Mouse (Mus musculus) midbrain, embryonic 14.5 days (tissue): ENCODE data around the gene Zfp451. TPM values are rescaled to one million over a fixed set of nuclear protein-coding genes. Genes with fewer than 3 reads are reported as not detected.
"Not testable (repeated sequence)": the region's sequence is repeated elsewhere in the genome, so short reads cannot be mapped to it uniquely, and the experiment has no call there.

Experiments
- ATAC-seq: fragments of 200-750 bp; cut with Nextera tagmentation; 2 replicates; pipeline ENCODE4 v1.8.0; 2017; ENCODE audit warnings: moderate number of reproducible peaks, moderate library complexity; ENCODE audit not compliant: low FRiP score, low TSS enrichment
- DNase-seq: peaks from one replicate; pipeline ENCODE4 v3.0.0-alpha.2; 2015
- H3K27ac ChIP-seq: fragments of 300-500 bp; sonication (generic); replicated peaks from 2 replicates; pipeline ENCODE4 v1.5.1; 2014; ENCODE audit warnings: mild to moderate bottlenecking, low read depth, low read length, moderate library complexity
- H3K27me3 ChIP-seq: fragments of 300-500 bp; sonication (generic); 2 replicates; pipeline ENCODE4 v1.6.1; 2014; ENCODE audit warnings: low read length, control low read depth, mixed read lengths; ENCODE audit not compliant: control insufficient read depth, insufficient read depth
- H3K36me3 ChIP-seq: fragments of 300-500 bp; sonication (generic); 2 replicates; pipeline ENCODE4 v1.6.1; 2014; ENCODE audit warnings: low read length, control low read depth; ENCODE audit not compliant: control insufficient read depth, insufficient read depth
- H3K4me1 ChIP-seq: fragments of 300-500 bp; sonication (generic); 2 replicates; pipeline ENCODE4 v1.6.1; 2014; ENCODE audit warnings: mild to moderate bottlenecking, antibody characterized with exemption, low read length, control low read depth; ENCODE audit not compliant: control insufficient read depth, insufficient read depth
- H3K4me2 ChIP-seq: fragments of 300-500 bp; sonication (generic); 2 replicates; pipeline ENCODE4 v1.6.1; 2014; ENCODE audit warnings: mild to moderate bottlenecking, low read length, moderate library complexity
- H3K4me3 ChIP-seq: fragments of 300-500 bp; sonication (generic); replicated peaks from 2 replicates; pipeline ENCODE4 v1.5.1; 2014; ENCODE audit warnings: low read depth, low read length
- H3K9ac ChIP-seq: fragments of 300-500 bp; sonication (generic); replicated peaks from 2 replicates; pipeline ENCODE4 v1.6.1; 2014; ENCODE audit warnings: mild to moderate bottlenecking, low read length, moderate library complexity
- H3K9me3 ChIP-seq: fragments of 300-500 bp; sonication (generic); 2 replicates; pipeline ENCODE4 v1.6.1; 2016; ENCODE audit warnings: low read length, control low read depth, mixed read lengths; ENCODE audit not compliant: control insufficient read depth
- WGBS: fragments of 180-500 bp; shearing (Covaris S2); extraction: QIAGEN DNeasy Blood & Tissue Kit; methylation state at CpG from one replicate; pipeline ENCODE4 v1.1.7; 2014; 5-methylcytosine and 5-hydroxymethylcytosine counted together
- polyA plus RNA-seq: library from polyadenylated mRNA; unstranded; fragments of >200 nt; fragmentation: Nextera tagmentation; extraction: Ambion mirVana; gene quantifications from 2 replicates; pipeline ENCODE4 v1.2.1, GENCODE M21; 2014

Gene Zfp451
- polyA plus RNA-seq, 1 experiment from 2014 or later, result 70.6 TPM

DNA sequence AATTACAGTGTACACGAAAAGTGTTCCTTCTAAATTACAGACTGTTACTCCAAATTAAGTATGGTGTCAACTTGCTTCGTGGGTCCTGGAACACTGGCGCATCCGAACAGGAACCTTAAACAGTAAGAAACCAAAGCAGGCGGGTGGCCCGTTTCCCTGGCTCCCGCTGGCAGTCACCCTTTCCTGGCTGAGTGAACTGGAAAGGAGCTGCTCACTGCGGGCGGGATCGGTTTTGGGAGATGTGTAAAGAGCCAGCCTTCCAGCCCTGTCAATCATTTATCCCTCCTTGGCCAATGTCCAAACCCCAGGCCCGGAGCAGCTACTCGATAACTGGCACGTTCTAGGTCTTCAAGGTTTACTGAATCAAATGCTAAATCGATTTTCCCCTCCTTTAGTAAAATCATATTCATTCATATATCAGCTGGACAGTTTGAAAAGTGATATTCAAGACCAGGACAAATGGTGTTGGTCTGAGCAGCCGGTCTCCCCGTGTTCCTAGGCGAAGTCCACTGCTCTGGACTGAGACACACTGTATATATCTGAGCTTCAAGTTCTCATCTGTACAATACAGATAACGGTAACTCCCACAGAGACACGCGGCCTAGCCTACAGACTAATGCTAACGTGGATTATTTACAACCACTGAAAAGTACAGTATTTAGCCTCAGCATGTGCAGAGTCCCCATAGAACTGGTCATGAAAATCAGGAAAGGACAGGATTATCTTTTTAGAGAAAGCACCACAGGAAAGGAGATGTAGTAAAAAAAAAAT, 59.2 kb downstream of the Zfp451 start:
- peaks cover 2% of the 10 kb centered on the region; the same call in 1 of the 2 replicates for H3K36me3 ChIP-seq
- H3K4me1 ChIP-seq, result 0 out of 2 replicates have a peak, but pooled peaks cover 5% of the 10 kb centered on the region
- ATAC-seq (no peak), DNase-seq (no peak)
- 82% methylated on average over 21 of the region's 21 CpGs for WGBS
- no peak overlapping the region for H3K27ac ChIP-seq
- no peak overlapping the region for H3K9ac ChIP-seq
- no peaks in the 10 kb centered on the region for H3K27me3 ChIP-seq
- no peak overlapping the region for H3K4me2 ChIP-seq
- H3K9me3 ChIP-seq, result no peaks in the 10 kb centered on the region
- no peak overlapping the region for H3K4me3 ChIP-seq

DNA sequence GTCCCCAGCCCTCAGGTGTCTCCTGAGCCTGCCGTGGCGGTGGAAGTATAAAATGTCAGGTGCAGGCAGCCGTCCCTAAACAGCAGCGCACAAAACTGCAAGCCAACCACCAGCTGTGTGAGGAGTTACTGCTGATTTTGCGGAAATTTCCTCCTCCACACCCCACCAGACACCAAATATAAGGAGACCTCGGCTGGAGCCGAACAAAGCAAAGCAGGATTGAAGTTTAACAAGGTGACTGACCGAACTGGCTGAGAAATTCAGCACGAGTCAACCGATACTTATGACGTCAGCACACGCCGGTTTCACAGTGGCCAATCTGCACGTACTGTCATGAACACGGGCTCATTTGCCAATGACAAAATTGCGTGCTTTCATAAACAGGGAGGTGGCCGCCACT, 60.3 kb downstream of the Zfp451 start:
- Histone ChIP-seq H3K4me3 (no peak overlapping the region), H3K36me3 (no peaks in the 10 kb centered on the region), H3K4me1 (0 out of 2 replicates have a peak, but pooled peaks cover 5% of the 10 kb centered on the region), H3K27me3 (no peaks in the 10 kb centered on the region), H3K9ac (no peak overlapping the region), H3K9me3 (no peaks in the 10 kb centered on the region), H3K27ac (no peak overlapping the region), H3K4me2 (no peak overlapping the region)
- 97% methylated on average over 17 of the region's 17 CpGs for WGBS
- ATAC-seq (no peak), DNase-seq (no peak)

DNA sequence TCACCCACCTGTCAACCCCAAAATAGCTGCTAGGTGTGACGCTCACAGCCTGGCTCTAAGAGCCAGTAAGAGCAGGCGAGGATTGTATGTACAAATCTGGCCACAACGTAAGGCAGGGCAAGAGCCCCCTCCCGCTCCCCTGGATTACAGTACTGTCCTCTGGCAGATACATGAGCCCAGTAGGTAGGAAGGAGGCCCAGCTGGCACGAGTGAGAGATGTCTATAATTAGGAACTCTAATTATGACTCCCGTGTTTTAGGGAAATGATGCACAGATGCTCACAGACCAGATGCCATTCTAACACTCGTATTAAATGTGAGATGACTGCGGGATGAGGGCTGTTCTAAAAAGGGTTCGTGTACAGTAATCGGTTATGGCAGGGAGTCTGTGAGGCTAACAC, 63.1 kb downstream of the Zfp451 start:
- H3K27me3 ChIP-seq, result no peaks in the 10 kb centered on the region
- H3K4me3 ChIP-seq, result no peak overlapping the region
- no peak overlapping the region for H3K4me2 ChIP-seq
- WGBS, result 83% methylated on average over 10 of the region's 10 CpGs
- H3K27ac ChIP-seq, result no peak overlapping the region
- ATAC-seq, result no peak
- H3K9me3 ChIP-seq, result no peaks in the 10 kb centered on the region
- H3K4me1 ChIP-seq, result no peaks in the 10 kb centered on the region
- no peak overlapping the region for H3K9ac ChIP-seq
- no peaks in the 10 kb centered on the region for H3K36me3 ChIP-seq
- DNase-seq, result peak; percentile 11

DNA sequence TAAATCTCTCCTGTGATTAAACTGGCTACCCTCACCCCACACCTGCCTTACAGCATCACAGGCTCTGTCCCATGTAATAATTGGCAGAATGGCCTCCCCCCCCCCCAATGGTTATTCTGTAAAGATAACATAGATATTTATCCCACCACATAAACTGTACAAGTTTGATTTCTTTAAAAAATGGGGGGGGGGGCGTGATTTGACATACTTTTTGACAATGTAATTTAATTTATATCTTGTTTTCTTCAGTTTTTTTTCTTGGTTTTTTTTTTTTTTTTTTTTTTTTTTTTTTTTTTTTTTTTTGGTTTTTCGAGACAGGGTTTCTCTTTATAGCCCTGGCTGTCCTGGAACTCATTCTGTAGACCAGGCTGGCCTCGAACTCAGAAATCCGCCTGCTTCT, 64.7 kb downstream of the Zfp451 start:
- WGBS, result 82% methylated on average over 4 of the region's 4 CpGs
- not testable (repeated sequence) for H3K9ac ChIP-seq, H3K27me3 ChIP-seq, DNase-seq, H3K36me3 ChIP-seq, H3K27ac ChIP-seq, H3K4me1 ChIP-seq, H3K4me3 ChIP-seq, ATAC-seq, H3K4me2 ChIP-seq, H3K9me3 ChIP-seq

DNA sequence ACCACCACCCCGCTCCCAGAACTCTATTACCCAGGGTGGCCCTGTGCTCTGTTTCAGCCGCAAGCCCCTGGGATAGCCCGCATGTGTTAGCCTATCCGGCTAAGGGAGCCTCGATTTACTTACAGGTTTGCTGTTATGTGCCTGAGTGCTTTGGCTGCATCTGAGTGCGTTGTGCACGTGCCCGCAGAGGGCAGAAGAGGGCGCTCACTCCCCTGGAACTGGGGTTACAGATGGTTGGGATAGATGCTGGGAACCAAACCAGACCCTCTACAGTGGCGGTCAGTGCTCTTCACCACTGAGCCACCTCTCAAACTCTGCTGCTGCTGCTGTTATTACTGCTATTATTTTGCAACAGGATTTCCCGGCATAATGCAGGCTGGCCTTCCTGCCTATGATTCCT, 65.3 kb downstream of the Zfp451 start:
- Histone ChIP-seq H3K4me1 (no peaks in the 10 kb centered on the region), H3K27ac (no peak overlapping the region), H3K9me3 (no peaks in the 10 kb centered on the region), H3K4me2 (no peak overlapping the region), H3K27me3 (no peaks in the 10 kb centered on the region), H3K36me3 (no peaks in the 10 kb centered on the region), H3K9ac (no peak overlapping the region), H3K4me3 (no peak overlapping the region)
- ATAC-seq (no peak), DNase-seq (no peak)
- WGBS, result 96% methylated on average over 11 of the region's 11 CpGs

DNA sequence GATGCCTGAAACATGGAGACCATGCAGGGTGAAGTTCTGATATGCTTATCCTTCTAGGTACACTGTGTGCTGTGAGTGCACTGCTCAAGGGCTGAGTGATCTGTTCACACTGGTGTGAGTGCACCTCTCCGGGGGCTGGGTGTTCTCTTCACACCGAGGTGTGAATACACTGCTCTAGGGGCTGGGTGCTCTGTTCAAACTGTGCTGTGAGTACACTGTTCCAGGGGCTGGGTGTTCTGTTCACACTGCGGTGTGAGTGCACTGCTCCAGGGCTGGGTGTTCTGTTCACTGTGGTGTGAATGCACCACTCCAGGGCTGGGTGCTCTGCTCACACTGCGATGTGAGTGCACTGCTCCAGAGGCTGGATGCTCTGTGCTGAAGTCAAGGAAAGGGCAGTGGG, 68.5 kb downstream of the Zfp451 start:
- WGBS, result 95% methylated on average over 4 of the region's 4 CpGs
- no peak overlapping the region for H3K4me2 ChIP-seq
- no peaks in the 10 kb centered on the region for H3K27me3 ChIP-seq
- no peak overlapping the region for H3K4me3 ChIP-seq
- no peak overlapping the region for H3K27ac ChIP-seq
- H3K9me3 ChIP-seq, result no peaks in the 10 kb centered on the region
- no peak overlapping the region for H3K9ac ChIP-seq
- H3K4me1 ChIP-seq, result no peaks in the 10 kb centered on the region
- ATAC-seq (no peak), DNase-seq (no peak)
- peaks cover 7% of the 10 kb centered on the region for H3K36me3 ChIP-seq

DNA sequence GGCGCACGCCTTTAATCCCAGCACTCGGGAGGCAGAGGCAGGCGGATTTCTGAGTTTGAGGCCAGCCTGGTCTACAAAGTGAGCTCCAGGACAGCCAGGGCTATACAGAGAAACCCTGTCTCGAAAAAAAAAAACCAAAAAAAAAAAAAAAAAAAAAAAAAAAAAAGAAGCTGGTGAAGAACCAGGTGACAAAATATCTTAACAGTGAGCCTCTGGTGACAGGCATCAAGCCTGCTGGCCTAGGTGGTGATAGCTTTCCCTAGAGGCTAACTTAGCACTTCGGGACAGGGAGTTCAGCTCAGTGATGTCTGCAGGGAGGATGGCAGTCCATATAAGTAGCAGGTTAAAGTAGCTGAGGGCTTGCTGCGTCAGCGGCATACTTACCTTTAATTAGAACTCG, 69.6 kb downstream of the Zfp451 start:
- H3K36me3 ChIP-seq, result peaks cover 16% of the 10 kb centered on the region
- not testable (repeated sequence) for ATAC-seq, DNase-seq, H3K27me3 ChIP-seq, H3K4me2 ChIP-seq, H3K27ac ChIP-seq, H3K4me3 ChIP-seq, H3K9ac ChIP-seq, H3K4me1 ChIP-seq, H3K9me3 ChIP-seq
- WGBS, result 95% methylated on average over 9 of the region's 9 CpGs

DNA sequence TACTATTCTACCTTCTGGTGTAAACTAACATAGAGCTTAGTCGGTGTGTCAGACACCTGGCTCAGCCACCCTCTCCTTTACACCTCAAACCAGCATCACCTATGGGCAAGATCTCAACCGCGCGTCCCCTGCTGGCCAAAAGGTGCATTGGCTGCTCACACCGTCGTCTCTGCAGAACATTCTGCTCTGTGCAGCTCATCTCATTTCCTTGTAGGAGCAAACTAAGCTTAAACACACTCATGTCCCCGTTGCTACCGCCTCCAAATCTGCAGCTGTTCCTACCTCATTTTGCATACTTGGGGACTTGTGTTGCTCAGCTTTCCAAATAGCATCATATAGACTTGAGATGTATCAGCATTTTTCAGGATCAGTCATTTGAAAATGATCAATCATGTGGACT, 71.5 kb downstream of the Zfp451 start:
- DNase-seq, result peak; percentile 37
- 17% methylated on average over 8 of the region's 8 CpGs for WGBS
- no peak for ATAC-seq

DNA sequence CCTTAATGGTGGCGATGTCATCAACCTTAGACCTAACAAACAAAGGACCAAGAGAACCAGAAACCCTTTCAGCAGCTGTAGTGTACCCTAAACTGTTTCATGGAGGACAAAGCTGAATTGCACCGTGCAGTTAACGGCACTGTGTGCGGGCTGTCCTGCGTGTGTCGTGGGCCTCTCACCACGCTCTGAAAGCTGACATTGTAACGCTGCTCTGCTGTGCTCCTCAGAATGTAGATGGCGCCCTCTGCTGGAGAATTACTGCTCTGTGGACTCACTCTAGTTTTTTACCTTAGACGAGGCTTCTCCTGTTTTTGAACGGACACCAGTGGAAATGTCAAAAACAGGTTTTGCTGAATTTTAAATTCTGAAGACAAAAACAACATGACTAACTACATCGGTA, 75.1 kb downstream of the Zfp451 start:
- Histone ChIP-seq H3K36me3 (peaks cover 62% of the 10 kb centered on the region), H3K27me3 (no peaks in the 10 kb centered on the region)
- peak; percentile 95 for DNase-seq

More for the DNA sequence above, 71.5 kb downstream of the Zfp451 start:
- Histone ChIP-seq H3K4me2 (no peak overlapping the region), H3K36me3 (peaks cover 29% of the 10 kb centered on the region), H3K27me3 (no peaks in the 10 kb centered on the region), H3K4me3 (no peak overlapping the region), H3K9ac (no peak overlapping the region), H3K4me1 (no peaks in the 10 kb centered on the region), H3K27ac (no peak overlapping the region), H3K9me3 (no peaks in the 10 kb centered on the region)

More for the DNA sequence above, 75.1 kb downstream of the Zfp451 start:
- H3K4me3 ChIP-seq, result no peak overlapping the region
- peak; percentile 78 for ATAC-seq
- H3K9ac ChIP-seq, result no peak overlapping the region
- WGBS, result 33% methylated on average over 12 of the region's 12 CpGs
- H3K9me3 ChIP-seq, result no peaks in the 10 kb centered on the region
- no peak overlapping the region for H3K27ac ChIP-seq
- no peaks in the 10 kb centered on the region for H3K4me1 ChIP-seq
- H3K4me2 ChIP-seq, result no peak overlapping the region
